Mouse (Mus musculus) heart, postnatal 0 days (tissue): Measurements from ENCODE around the gene Zfp664. TPM values are rescaled to one million over a fixed set of nuclear protein-coding genes. Genes with fewer than 3 reads are reported as not detected.
A peak's percentile ranks its signal among the peaks of the same experiment; 100 is the strongest.

Source experiments
- ATAC-seq: fragments of 200-750 bp; cut with Nextera tagmentation; 2 replicates; pipeline ENCODE4 v1.8.0; 2017; ENCODE audit warnings: low read depth, moderate number of reproducible peaks, moderate library complexity; ENCODE audit not compliant: insufficient read depth
- DNase-seq: peaks from one replicate; pipeline ENCODE4 v3.0.0-alpha.2; 2016; ENCODE audit warnings: low spot score
- H3K27ac ChIP-seq: fragments of 300-500 bp; sonication (generic); 2 replicates; pipeline ENCODE4 v1.5.1; 2014; ENCODE audit warnings: low read depth, mild to moderate bottlenecking
- H3K27me3 ChIP-seq: fragments of 300-500 bp; sonication (generic); 2 replicates; pipeline ENCODE4 v1.6.1; 2014; ENCODE audit warnings: low read length, mixed read lengths; ENCODE audit not compliant: control insufficient read depth, insufficient read depth
- H3K36me3 ChIP-seq: fragments of 300-500 bp; sonication (generic); replicated peaks from 2 replicates; pipeline ENCODE4 v1.6.1; 2014; ENCODE audit warnings: low read length, mixed read lengths; ENCODE audit not compliant: control insufficient read depth, insufficient read depth
- H3K4me1 ChIP-seq: fragments of 300-500 bp; sonication (generic); 2 replicates; pipeline ENCODE4 v1.6.1; 2014; ENCODE audit warnings: antibody characterized with exemption; ENCODE audit not compliant: control insufficient read depth, insufficient read depth
- H3K4me2 ChIP-seq: fragments of 300-500 bp; sonication (generic); 2 replicates; pipeline ENCODE4 v1.6.1; 2014; ENCODE audit warnings: low read depth, mild to moderate bottlenecking, low read length, moderate library complexity
- H3K4me3 ChIP-seq: fragments of 300-500 bp; sonication (generic); 2 replicates; pipeline ENCODE4 v1.5.1; 2014; ENCODE audit warnings: low read depth, low read length
- H3K9ac ChIP-seq: fragments of 300-500 bp; sonication (generic); replicated peaks from 2 replicates; pipeline ENCODE4 v1.6.1; 2014; ENCODE audit warnings: low read depth, low read length, mixed read lengths
- H3K9me3 ChIP-seq: fragments of 300-500 bp; sonication (generic); replicated peaks from 2 replicates; pipeline ENCODE4 v1.6.1; 2016; ENCODE audit warnings: low read length; ENCODE audit not compliant: control insufficient read depth
- CTCF ChIP-seq: IDR thresholded peaks from 2 replicates; pipeline ENCODE4 v1.5.1; 2016; ENCODE audit warnings: antibody characterized with exemption, control low read depth, low read depth
- EP300 ChIP-seq: IDR thresholded peaks from 2 replicates; pipeline ENCODE4 v1.6.1; 2016; ENCODE audit warnings: antibody characterized with exemption, low read depth
- WGBS: fragments of 180-500 bp; shearing (Covaris S2); extraction: QIAGEN DNeasy Blood & Tissue Kit; methylation state at CpG from one replicate; pipeline ENCODE4 v1.1.7; 2014; 5-methylcytosine and 5-hydroxymethylcytosine counted together
- polyA plus RNA-seq: library from polyadenylated mRNA; unstranded; fragments of >200 nt; fragmentation: Nextera tagmentation; extraction: Ambion mirVana; gene quantifications from 2 replicates; pipeline ENCODE4 v1.2.1, GENCODE M21; 2015
- total RNA-seq: library from RNA; depleted of rRNA; stranded (reverse); fragments of >200 nt; gene quantifications from 2 replicates; pipeline ENCODE4 v1.2.3, GENCODE M21; 2014; ENCODE audit warnings: low replicate concordance

Gene Zfp664
- total and polyA plus RNA-seq, 2 experiments from 2014 or later, result 15.5 to 37.5 TPM

DNA sequence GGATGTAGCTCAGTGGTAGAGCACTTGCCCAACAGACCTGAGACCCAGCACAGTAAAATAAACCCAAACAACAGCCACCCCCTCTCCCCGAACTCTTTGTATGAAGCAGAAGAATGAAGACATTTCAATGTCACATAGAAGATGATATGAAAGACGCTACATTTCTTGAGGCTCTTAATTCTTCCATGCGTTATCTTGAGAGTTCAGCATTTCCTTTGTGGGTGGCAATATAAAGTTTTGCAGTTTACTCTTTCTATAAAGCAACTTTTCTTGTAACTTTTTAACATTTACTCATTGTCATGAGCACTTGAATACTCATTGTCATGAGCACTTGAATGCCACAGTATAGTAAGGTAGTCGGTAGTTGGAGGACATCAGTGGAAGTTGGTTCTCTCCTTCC is 8.3 kb upstream of the Zfp664 start:
- Histone ChIP-seq H3K27ac (no peak overlapping the region), H3K27me3 (peaks cover 26% of the 10 kb centered on the region), H3K4me2 (no peak overlapping the region), H3K36me3 (no peaks in the 10 kb centered on the region), H3K4me1 (0 out of 2 replicates have a peak, but pooled peaks cover 3% of the 10 kb centered on the region), H3K9ac (no peak overlapping the region), H3K4me3 (no peak overlapping the region), H3K9me3 (no peaks in the 10 kb centered on the region)
- 86% methylated on average over 4 of the region's 4 CpGs for WGBS
- no peak for DNase-seq
- TF ChIP-seq CTCF, result no peak
- no peak for TF ChIP-seq EP300
- no peak for ATAC-seq

DNA sequence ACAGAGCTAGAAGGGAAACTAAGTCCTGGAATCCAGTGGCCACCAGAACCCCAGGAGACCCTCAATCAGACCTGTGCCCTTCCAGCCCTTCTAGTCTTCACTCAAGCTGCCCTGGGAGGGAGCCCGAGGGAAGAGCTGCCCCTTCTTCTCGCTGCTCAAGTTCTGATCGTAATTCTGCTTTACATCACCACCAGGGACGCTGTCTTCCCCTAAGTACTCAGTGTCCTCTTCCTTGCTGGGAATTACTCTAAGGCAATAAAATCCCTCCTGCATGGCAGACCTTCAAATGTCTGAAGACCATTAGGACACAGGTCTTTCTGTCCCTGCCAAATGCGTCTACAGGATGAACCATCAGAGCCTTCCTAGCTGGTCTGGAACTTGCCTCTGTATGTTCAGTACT is 2.5 kb upstream of the Zfp664 start:
- no peaks in the 10 kb centered on the region for H3K4me1 ChIP-seq
- TF ChIP-seq CTCF (peak; percentile 55), EP300 (no peak)
- H3K9me3 ChIP-seq, result no peaks in the 10 kb centered on the region
- ATAC-seq (no peak), DNase-seq (no peak)
- no peak overlapping the region for H3K27ac ChIP-seq
- peaks cover 57% of the 10 kb centered on the region for H3K27me3 ChIP-seq
- H3K4me2 ChIP-seq, result no peak overlapping the region
- H3K9ac ChIP-seq, result no peak overlapping the region
- WGBS, result 11% methylated on average over 5 of the region's 5 CpGs
- H3K4me3 ChIP-seq, result no peak overlapping the region
- H3K36me3 ChIP-seq, result 0 out of 2 replicates have a peak, but pooled peaks cover 2% of the 10 kb centered on the region

DNA sequence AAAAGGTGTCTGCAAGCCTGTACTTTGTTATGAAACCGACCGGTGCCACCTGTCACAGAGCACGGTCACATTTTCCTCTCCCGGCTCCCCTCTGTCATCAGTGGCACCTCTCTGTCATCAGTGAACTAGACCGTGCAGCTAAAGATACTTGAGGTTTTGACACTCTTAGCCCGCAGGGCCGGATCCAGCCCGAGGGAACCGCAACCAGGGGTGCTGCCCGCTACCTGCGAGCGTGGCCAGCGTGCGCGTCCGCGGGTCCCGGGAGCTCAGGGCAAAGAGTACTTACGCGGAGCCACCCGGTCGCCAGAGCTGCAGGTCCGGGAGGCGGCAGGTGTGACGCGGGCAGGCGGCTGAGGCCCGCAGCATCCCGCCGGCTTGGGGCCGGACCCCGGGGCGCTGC is 1.0 kb upstream of the Zfp664 start:
- H3K9me3 ChIP-seq, result no peaks in the 10 kb centered on the region
- no peak for TF ChIP-seq EP300
- peaks cover 10% of the 10 kb centered on the region; the same call in 1 of the 2 replicates for H3K36me3 ChIP-seq
- ATAC-seq, result no peak
- no peak for DNase-seq
- 1% methylated on average over 33 of the region's 33 CpGs for WGBS
- no peaks in the 10 kb centered on the region for H3K4me1 ChIP-seq
- peaks cover 48% of the 10 kb centered on the region for H3K27me3 ChIP-seq
- H3K4me3 ChIP-seq, result peak overlapping the region; percentile 99
- H3K4me2 ChIP-seq, result peak overlapping the region; percentile 98
- H3K27ac ChIP-seq, result no peak overlapping the region
- no peak overlapping the region for H3K9ac ChIP-seq

DNA sequence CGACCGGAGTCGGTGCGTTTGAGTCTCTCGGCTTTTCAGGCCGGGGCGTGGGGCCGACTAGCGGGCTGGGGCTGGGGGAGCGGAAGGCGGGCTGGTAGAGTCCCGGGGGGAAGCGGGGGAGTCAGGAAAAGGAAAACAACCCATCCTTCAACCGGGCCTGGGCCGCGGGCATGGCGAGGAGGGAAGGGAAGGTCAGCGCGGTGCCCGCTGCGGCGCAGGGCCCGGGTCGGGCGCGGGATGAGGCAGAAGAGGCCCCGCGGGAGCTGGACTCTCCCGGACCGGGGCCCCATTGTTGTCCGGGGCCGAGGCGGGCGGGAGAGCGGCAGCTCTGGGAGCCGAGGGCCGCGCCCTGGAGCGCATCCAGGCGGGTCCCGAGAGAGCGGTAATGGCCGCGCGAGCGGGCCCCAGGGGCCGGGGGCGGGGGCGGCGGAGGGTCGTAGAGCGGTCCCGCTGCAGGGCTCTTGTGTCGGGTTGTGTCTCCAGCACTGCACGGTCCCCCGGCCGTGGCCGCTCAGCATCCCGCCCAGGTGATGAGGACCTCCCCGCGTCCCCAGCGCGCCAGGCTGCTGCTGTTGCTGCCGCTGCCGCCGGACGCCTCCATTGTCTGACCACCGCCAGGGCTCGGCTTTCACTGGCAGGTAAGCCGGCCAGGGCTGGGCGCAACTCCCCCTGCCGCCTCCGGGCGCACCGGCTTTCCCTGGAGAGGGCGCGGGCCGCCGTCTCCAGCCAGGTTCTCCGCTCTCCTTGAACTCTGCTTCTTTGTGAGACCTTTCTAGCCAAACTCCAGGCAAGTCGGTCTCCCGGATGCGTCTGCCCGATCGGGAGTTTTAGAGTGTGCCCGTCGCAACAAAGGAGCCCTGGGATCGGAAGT is 615 bp downstream of the Zfp664 start:
- peak; percentile 56 for ATAC-seq
- H3K9ac ChIP-seq, result peak overlapping the region; percentile 89
- under 1% methylated on average over 85 of the region's 88 CpGs for WGBS

DNA sequence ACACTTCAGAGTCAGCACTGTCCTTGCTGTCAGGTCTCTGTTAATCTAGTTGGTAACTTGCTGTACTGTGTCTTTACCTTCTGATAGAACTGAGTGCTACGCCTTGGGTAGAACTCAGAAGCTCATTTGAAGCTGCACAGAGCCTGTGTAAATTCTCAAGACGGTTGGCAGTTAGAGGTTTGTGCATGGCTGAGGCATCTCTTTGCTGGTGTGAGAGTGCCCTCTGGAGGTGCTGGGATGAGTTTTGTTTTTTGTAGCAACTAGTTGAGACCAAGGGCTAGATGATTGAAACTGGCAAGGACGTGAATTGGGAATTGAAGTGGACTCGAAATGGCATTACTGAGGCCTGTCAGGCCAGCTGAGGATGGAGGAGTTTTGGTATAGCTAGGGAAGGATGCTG is 6.5 kb downstream of the Zfp664 start:
- H3K4me1 ChIP-seq, result peaks cover 17% of the 10 kb centered on the region
- H3K9me3 ChIP-seq, result no peaks in the 10 kb centered on the region
- no peak overlapping the region for H3K9ac ChIP-seq
- DNase-seq (peak; percentile 51), ATAC-seq (0 out of 2 replicates have a peak, but pooled peaks have one; percentile 39)
- peaks cover 11% of the 10 kb centered on the region; the same call in 1 of the 2 replicates for H3K36me3 ChIP-seq
- H3K4me3 ChIP-seq, result no peak overlapping the region
- H3K27ac ChIP-seq, result no peak overlapping the region
- TF ChIP-seq EP300, result no peak
- TF ChIP-seq CTCF, result peak; percentile 70
- no peak overlapping the region for H3K4me2 ChIP-seq
- WGBS, result 29% methylated on average over 4 of the region's 4 CpGs
- no peaks in the 10 kb centered on the region for H3K27me3 ChIP-seq

More for the DNA sequence above, 615 bp downstream of the Zfp664 start:
- peak overlapping the region; percentile 98 for H3K4me2 ChIP-seq
- peaks cover 10% of the 10 kb centered on the region; the same call in 1 of the 2 replicates for H3K36me3 ChIP-seq
- peaks cover 40% of the 10 kb centered on the region for H3K27me3 ChIP-seq
- peak overlapping the region; percentile 80 for H3K27ac ChIP-seq
- DNase-seq, result no peak
- H3K4me1 ChIP-seq, result no peaks in the 10 kb centered on the region
- no peak for TF ChIP-seq CTCF
- no peak for TF ChIP-seq EP300
- no peaks in the 10 kb centered on the region for H3K9me3 ChIP-seq
- H3K4me3 ChIP-seq, result peak overlapping the region; percentile 99
